Mouse (Mus musculus): Measurements from ENCODE around the gene Nrsn2.
"Not testable (repeated sequence)": the region's sequence is repeated elsewhere in the genome, so short reads cannot be mapped to it uniquely, and the experiment has no call there.

Nrsn2 gene

GRCm38 (mm10) chr2:152392786-152393185 lies 16.3 kb upstream of the Nrsn2 start:
- in situ Hi-C loops (cut with MboI, MseI), result no loop called here

- in situ Hi-C loops (cut with MboI, MseI), result no loop called here
Measured at GRCm38 (mm10) chr2:152384191-152384590, 7.8 kb upstream of the Nrsn2 start.

- in situ Hi-C loops (cut with MboI, MseI), result no loop called here
Measured at GRCm38 (mm10) chr2:152375652-152376344, 640 bp downstream of the Nrsn2 start.

GRCm38 (mm10) chr2:152373547-152373946 lies 2.9 kb downstream of the Nrsn2 start:
- in situ Hi-C loops (cut with MboI, MseI), result loop anchor here (5.0 kb wide), 1 partner anchor 261 kb away; no protein-coding TSS in a partner anchor

- in situ Hi-C loops (cut with MboI, MseI), result loop anchor here (5.0 kb wide), 1 partner anchor 260 kb away; no protein-coding TSS in a partner anchor
Measured at GRCm38 (mm10) chr2:152372661-152373060, 3.8 kb downstream of the Nrsn2 start.

- in situ Hi-C loops (cut with MboI, MseI), result loop anchor here (5.0 kb wide), 1 partner anchor 260 kb away; no protein-coding TSS in a partner anchor
Measured at GRCm38 (mm10) chr2:152372104-152372503, 4.3 kb downstream of the Nrsn2 start.

- in situ Hi-C loops (cut with MboI, MseI), result no loop called here
Measured at GRCm38 (mm10) chr2:152368532-152369140, 7.8 kb downstream of the Nrsn2 start.

- in situ Hi-C loops (cut with MboI, MseI), result no loop called here
Measured at GRCm38 (mm10) chr2:152367917-152368316, 8.5 kb downstream of the Nrsn2 start.

- in situ Hi-C loops (cut with MboI, MseI), result no loop called here
Measured at GRCm38 (mm10) chr2:152363245-152364147, 12.9 kb downstream of the Nrsn2 start.

GRCm38 (mm10) chr2:152361193-152361592 lies 15.2 kb downstream of the Nrsn2 start:
- in situ Hi-C loops (cut with MboI, MseI), result no loop called here

GRCm38 (mm10) chr2:152360271-152360775 lies 16.1 kb downstream of the Nrsn2 start:
- in situ Hi-C loops (cut with MboI, MseI), result no loop called here

GRCm38 (mm10) chr2:152359616-152360015 lies 16.8 kb downstream of the Nrsn2 start:
- in situ Hi-C loops (cut with MboI, MseI), result no loop called here

- in situ Hi-C loops (cut with MboI, MseI), result not testable (repeated sequence)
Measured at GRCm38 (mm10) chr2:152358977-152359376, 17.5 kb downstream of the Nrsn2 start.

- in situ Hi-C loops (cut with MboI, MseI), result no loop called here
Measured at GRCm38 (mm10) chr2:152357254-152357653, 19.2 kb downstream of the Nrsn2 start.

- in situ Hi-C loops (cut with MboI, MseI), result no loop called here
Measured at GRCm38 (mm10) chr2:152349842-152350540, 26.4 kb downstream of the Nrsn2 start.

GRCm38 (mm10) chr2:152349205-152349604 lies 27.2 kb downstream of the Nrsn2 start:
- in situ Hi-C loops (cut with MboI, MseI), result no loop called here

GRCm38 (mm10) chr2:152347722-152348121 lies 28.7 kb downstream of the Nrsn2 start:
- in situ Hi-C loops (cut with MboI, MseI), result no loop called here

- in situ Hi-C loops (cut with MboI, MseI), result no loop called here
Measured at GRCm38 (mm10) chr2:152346776-152347465, 29.5 kb downstream of the Nrsn2 start.

GRCm38 (mm10) chr2:152345393-152345792 lies 31.0 kb downstream of the Nrsn2 start:
- in situ Hi-C loops (cut with MboI, MseI), result no loop called here

- in situ Hi-C loops (cut with MboI, MseI), result no loop called here
Measured at GRCm38 (mm10) chr2:152344909-152345308, 31.5 kb downstream of the Nrsn2 start.

GRCm38 (mm10) chr2:152344361-152344760 lies 32.1 kb downstream of the Nrsn2 start:
- in situ Hi-C loops (cut with MboI, MseI), result no loop called here
